Mouse (Mus musculus): ENCODE measurements at regions not wholly inside any gene's neighbourhood (a gene's known extent, or its start where the extent isn't known, plus 50 kb on each side); places are given as distances from the start of the nearest gene placed in this dataset.

GRCm38 (mm10) chr3:115816328-115817160 is 71.1 kb upstream of the Dph5 start:
- DNase-seq = peak; percentile 79

GRCm38 (mm10) chr3:115817771-115818170 is 69.9 kb upstream of the Dph5 start:
- DNase-seq = peak; percentile 15

- DNase-seq = peak; percentile 54
These were observed 68.9 kb upstream of the Dph5 start for GRCm38 (mm10) chr3:115818734-115819133.

GRCm38 (mm10) chr3:115819401-115820138 is 68.1 kb upstream of the Dph5 start:
- peak; percentile 95 for DNase-seq

- DNase-seq = no peak
These were observed 67.5 kb upstream of the Dph5 start for GRCm38 (mm10) chr3:115820139-115820481.

- no peak for DNase-seq
These were observed 66.0 kb upstream of the Dph5 start for GRCm38 (mm10) chr3:115821627-115822026.

- no peak for DNase-seq
These were observed 65.1 kb upstream of the Dph5 start for GRCm38 (mm10) chr3:115822491-115822890.

GRCm38 (mm10) chr3:115823741-115824140 is 63.9 kb upstream of the Dph5 start:
- no peak for DNase-seq

GRCm38 (mm10) chr3:115824792-115825191 is 62.8 kb upstream of the Dph5 start:
- DNase-seq = no peak

GRCm38 (mm10) chr3:115835381-115835780 is 52.3 kb upstream of the Dph5 start:
- DNase-seq = no peak

- DNase-seq = peak; percentile 41
These were observed 49.9 kb upstream of the Dph5 start for GRCm38 (mm10) chr3:115837617-115838216.

Data from heart, adult 11 months (tissue).